Mouse (Mus musculus): ENCODE results near the gene Tnfrsf22. TPM values are rescaled to one million over a fixed set of nuclear protein-coding genes. Genes with fewer than 3 reads are reported as not detected.
"Not testable (repeated sequence)": the region's sequence is repeated elsewhere in the genome, so short reads cannot be mapped to it uniquely, and the experiment has no call there.

Tnfrsf22 gene
- 1 to 10 TPM; 1.7 to 2.1 TPM for total RNA-seq (2021)
- long read RNA-seq, experiment 1: 0 reads
- long read RNA-seq, experiment 2: 0 reads

DNA sequence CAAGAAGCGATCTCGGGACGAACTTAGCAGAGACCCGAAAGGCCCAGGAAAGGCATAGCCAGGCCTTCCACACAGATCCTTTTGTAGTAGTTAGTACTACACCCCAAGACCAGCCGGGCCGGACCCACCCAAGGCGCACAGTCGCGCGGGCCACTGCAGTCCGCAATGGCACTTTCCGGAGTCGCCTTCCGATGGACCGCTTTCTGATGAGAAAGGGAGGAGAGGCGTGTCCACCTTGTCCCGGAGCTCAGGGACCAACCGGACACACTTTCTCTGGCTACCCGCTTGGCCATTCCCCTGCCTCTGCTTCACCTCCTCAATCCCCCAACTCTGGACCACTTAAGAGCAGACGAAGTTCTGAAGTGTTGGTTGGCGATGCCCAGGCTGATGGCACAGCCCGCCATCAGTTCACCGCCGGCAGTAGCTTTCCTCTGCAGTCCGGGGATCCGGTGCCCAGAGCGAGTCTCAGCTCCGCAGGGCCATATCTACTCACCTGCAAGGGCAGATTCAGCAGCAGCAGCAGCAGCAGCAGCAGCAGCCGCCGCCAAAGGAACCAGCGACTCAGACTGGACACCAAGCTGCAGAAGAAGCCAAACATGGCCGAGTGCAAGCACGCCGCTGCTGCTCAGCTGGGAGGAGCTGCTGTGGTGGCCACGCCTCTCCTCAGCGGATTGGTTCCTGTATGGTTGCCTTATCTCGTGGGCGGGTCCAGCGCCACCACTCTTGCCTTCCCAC, at the start of gene Tnfrsf22:
TSS of gene Tnfrsf22 (minus strand) at position 628 of the 735 bp plus-strand sequence.
- peak; percentile 61 to 72 for DNase-seq (ENCODE audit: low spot score in 2 of 2)

DNA sequence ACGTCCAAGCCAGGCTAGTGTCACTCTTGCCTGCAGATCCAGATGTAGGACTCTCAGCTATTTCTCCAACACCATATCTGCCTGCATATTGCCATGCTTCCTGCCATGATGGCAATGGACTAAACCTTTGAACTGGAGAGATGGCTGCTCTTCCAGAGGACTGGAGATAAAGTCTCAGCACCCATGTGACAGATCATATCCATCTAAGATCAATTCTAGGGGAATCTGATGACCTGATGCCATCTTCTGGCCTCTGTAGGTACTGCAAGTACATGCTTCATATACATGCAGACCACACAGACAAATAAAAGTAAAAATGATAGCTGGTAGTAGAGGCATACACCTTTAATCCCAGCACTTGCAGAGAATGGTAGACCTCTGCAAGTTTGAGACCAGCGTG, 46.7 kb upstream of the Tnfrsf22 start:
- DNase-seq (ENCODE audit: low spot score in 2 of 2): peak in 1 of 2 experiments; percentile 27

DNA sequence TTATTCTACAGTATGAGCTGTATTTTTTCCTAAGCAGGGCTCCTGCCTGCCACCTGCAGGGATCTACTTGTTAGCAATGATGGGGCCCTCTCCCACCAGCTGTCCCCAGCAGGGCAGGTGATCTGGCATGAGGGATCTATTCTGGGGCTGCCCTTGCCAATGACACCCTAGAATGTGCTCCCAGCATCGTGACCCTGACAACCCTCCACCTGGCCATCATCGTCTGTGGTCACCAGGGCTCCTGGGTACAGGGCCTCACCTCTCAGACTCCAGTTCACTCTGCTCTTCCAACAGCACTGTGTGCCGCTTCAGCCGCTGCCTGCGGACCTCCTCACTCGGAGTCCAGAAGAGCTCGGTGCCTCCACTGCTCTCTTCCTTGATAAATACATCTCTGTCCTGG, 45.1 kb upstream of the Tnfrsf22 start:
- DNase-seq (ENCODE audit: low spot score in 2 of 2): no peak

DNA sequence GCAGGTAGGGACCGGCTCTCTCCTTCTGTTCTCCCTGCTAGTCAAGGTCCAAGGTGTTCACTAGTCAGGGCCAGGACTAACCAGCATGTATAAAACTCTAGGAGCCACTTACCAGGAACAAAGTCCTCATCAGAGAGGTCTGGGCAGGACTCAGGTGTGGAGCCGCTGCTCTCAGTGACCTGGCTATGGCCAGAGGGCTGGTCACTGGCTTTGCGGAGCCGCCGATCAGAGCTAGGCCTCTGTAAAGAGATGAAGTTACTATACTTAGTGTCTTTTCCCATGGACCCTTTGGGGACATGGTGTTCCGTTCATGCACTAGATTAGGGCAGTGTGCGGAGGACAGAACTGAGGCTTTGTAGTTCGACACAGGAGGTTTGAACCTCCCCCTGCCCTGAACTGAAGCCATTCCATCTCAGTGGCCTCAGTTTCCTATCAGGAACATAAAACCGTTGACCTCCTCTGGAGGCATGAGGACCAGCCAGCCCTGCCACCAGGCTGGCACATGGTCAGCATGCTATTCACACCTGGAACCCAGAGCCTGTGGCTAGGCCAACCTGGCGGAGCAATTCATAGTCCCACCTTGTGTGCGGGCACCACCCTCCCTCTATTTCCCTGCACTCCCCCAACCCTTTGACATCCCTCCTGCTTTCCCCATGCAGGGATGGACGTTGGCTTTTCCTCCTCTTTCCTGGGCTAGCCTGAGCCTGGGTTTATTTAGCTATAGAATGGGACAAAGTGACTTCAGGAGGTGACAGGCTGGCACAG, 43.5 kb upstream of the Tnfrsf22 start:
- DNase-seq (ENCODE audit: low spot score in 2 of 2): peak in 1 of 2 experiments; percentile 1

DNA sequence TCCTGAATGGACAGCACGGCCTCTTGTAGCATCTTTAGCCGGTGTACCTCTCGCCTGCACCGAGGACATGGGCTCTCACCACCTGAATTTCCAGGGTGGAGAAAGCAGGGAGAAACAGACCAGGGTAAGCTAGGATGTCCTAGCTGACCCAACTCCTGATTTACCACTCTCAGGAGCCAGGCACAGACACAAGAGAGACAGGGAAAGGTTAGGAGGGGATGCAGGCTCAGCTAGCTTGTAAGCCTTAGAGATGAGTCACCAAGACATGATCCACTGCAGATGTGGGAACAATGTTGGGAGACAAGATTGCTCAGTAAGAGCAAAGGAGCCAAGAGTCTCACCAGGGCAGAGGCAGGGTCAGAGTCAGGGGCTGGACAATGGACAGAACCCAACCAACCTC, 42.4 kb upstream of the Tnfrsf22 start:
- DNase-seq (ENCODE audit: low spot score in 2 of 2): no peak

DNA sequence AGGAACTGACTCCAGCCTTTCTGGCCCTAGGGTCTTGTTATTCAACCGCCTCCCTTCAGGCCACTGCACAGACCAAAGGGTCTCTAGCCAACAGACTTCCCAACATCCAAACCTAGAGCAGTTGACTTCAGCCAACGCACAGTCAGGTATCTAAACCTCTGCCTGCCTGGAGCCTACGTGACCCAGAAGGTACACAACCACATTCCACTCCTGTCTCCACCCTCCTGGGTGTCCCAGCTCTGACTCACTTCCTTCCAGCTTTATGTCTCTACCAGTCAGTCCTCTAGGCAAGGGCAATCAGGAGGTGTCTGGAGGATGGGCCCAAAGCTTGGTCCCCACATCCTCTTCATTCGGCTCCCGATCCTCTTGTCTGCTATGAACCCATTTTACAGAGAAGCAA, 41.7 kb upstream of the Tnfrsf22 start:
- peak in 1 of 2 experiments; percentile 1 for DNase-seq (ENCODE audit: low spot score in 2 of 2)

DNA sequence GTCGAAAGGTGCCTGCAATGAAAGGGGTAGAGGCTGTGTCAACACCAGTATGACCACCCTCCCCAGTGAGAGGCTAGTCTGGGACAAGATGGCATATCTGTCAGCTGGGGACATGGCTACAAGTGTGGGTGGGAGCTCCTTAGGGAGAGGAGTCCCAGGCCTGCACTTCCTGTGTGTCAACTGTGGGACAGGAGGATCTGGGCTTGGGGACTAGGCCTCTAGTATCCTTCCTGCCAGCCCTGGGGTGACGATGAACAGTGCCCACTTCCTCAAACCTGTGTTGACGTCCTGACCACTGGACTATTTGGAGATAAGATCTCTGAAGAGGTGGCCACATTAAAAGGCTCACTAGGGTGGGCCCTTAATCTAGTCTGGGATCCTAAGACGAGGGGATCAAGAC, 40.5 kb upstream of the Tnfrsf22 start:
- DNase-seq (ENCODE audit: low spot score in 2 of 2): peak in 1 of 2 experiments; percentile 0

DNA sequence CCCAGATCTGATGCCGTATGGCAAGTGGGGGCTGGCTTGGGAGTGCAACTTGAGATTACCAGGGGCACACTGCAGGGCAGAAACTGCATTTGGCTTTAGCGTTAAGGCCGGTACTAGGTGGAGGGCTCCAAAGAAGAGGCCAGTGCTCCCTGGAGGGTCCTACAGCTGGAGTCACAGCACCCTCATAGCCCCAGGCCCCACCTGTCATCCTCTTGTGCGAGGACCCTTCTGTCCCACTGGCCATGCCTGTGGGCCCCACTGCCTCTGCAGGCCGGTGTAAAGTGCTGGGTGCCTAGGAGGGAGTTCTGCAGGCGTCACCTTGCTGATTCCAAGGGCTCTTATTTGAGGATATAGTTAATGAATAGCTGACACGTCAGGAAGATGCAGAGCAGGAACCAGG, 40.0 kb upstream of the Tnfrsf22 start:
- no peak for DNase-seq (ENCODE audit: low spot score in 2 of 2)

DNA sequence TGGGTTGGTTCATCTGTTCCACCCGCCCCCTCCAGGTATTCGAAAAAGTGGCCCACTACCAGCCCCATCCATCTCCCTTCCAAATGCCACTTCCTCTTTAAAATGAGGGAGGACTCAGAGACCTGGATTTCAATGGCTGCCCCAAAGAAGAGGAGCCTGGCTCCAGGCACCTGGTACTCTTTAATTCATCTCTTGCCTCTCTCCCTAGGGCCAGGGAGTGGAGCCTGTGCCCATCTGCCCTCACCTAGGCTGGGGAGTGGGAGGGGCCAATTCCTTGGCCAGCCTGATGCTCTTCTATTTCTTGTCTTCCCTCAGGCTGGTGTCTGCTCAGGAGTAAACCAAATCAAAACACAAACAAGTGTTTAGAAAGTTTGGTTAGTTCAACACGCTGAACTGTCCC, 37.2 kb upstream of the Tnfrsf22 start:
- not testable (repeated sequence) for DNase-seq (ENCODE audit: low spot score in 2 of 2)

DNA sequence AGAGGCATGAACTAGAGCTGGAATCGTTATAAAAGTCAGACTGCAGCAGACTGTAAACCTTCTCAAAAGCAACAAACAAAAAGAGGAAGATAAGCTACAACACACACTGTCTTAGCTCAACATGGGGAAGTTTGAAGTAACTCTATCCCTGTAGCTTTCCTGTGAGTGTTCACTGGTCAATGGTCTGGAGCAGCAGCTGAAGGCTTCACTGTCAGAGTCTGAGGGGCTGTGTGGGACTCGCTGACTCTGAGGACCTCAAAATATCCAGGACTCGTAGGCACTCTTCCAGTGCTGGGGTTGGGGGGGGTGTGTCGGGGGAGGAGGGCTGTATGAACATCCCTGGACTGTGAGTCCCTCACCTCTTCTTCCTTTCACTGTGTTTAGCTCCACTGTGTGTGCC, 36.7 kb upstream of the Tnfrsf22 start:
- not testable (repeated sequence) for DNase-seq (ENCODE audit: low spot score in 2 of 2)

DNA sequence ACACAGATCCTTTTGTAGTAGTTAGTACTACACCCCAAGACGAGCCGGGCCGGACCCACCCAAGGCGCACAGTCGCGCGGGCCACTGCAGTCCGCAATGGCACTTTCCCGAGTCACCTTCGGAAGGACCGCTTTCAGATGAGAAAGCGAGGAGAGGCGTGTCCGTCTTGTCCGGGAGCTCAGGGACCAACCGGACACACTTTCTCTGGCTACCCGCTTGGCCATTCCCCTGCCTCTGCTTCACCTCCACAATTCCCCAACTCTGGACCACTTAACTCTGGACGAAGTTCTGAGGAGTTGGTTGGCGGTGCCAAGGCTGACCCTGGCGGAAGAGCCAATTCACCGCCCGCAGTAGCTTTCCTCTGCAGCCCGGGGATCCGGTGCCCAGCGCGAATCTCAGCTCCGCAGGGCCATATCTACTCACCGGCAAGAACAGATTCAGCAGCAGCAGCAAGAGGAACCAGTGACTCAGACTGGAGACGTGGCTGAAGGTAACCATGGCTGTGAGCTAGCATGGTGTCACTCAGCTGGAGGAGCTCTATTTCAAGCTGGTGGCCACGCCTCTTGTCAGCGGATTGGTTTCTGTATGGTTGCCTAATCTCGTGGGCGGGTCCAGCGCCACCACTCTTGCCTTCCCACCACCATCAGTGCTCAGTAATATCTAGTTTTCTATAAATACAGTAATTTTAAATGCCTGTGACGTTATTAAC, 36.1 kb upstream of the Tnfrsf22 start, which contains the start of gene Tnfrsf23:
TSS of gene Tnfrsf23 (minus strand) at position 514 of the 709 bp plus-strand sequence.
- DNase-seq (ENCODE audit: low spot score in 2 of 2): peak; percentile 60 to 75

DNA sequence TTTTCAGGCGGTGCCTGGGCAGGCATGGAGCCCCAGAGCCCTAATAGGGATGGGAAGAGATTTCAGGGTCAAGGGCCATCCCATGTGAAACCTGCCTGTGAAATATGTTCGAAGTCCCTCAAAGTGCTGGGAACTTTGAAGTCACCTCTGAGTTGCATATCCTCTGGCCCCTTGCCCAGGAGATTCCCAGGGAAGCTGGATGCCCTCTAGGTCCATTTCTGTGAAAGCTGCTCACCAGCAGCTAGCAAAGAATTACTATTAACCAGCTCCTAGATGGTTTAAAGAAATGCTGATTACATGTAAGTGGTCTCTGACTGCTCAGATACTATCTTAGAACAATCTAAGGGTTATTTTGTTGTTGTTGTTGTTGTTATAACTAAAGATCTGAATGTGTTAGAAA, 35.1 kb upstream of the Tnfrsf22 start:
- not testable (repeated sequence) for DNase-seq (ENCODE audit: low spot score in 2 of 2)

DNA sequence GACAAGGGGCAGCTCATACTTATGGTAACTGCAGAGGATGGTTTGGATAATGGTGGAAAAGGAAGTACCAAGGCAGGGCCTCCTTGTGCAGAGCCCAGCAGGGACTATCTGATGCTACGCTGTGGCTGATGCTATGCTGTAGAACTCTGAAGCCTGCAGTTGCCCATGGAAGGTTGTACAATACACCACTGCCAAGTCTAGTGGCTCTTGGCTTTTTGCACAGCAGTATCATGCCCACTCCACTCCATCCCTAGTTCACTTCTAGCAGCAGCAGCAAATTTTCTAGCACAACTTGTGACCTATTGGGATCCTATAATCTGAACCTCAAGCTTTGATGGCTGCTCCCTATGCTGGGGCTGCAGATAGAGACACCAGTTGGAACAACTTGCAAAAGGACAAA, 32.1 kb upstream of the Tnfrsf22 start:
- DNase-seq (ENCODE audit: low spot score in 2 of 2): no peak

DNA sequence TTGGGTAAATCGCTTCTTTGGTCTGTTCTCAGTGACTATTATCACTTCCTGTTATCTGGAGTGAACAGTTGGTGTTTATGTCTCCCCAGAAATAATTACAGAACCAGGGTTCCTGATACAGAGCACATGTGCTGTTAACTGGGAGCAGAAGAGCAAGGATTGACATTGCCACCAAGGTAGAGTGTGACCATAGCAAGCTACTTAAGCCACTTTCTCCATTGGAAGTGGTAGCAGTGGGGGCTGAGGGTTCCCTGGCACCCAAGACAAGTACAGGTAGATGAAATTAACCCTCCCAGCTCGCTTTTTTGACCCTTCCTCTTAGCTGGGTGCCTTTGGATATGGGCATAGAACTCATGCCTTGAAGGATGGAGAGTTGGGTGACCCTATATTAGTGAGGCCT, 31.4 kb upstream of the Tnfrsf22 start:
- not testable (repeated sequence) for DNase-seq (ENCODE audit: low spot score in 2 of 2)

DNA sequence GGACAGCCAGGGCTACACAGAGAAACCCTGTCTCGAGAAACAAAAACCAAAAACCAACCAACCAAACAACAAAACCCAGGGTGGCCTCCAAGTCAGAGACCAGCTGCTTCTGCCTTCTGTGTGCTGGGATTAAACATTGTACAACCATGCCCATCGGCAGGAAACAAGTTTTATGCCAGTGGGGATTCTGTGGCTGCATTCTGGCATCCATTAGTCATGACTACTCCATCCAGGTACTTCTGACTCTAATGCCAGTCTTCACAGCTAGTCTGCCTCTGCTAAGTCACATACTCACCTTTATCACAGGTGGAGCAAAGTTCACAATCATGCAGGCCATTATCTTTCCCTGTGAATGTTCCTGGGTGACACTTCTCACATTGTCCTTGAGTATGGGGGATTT, 30.2 kb upstream of the Tnfrsf22 start:
- DNase-seq (ENCODE audit: low spot score in 2 of 2): not testable (repeated sequence)

DNA sequence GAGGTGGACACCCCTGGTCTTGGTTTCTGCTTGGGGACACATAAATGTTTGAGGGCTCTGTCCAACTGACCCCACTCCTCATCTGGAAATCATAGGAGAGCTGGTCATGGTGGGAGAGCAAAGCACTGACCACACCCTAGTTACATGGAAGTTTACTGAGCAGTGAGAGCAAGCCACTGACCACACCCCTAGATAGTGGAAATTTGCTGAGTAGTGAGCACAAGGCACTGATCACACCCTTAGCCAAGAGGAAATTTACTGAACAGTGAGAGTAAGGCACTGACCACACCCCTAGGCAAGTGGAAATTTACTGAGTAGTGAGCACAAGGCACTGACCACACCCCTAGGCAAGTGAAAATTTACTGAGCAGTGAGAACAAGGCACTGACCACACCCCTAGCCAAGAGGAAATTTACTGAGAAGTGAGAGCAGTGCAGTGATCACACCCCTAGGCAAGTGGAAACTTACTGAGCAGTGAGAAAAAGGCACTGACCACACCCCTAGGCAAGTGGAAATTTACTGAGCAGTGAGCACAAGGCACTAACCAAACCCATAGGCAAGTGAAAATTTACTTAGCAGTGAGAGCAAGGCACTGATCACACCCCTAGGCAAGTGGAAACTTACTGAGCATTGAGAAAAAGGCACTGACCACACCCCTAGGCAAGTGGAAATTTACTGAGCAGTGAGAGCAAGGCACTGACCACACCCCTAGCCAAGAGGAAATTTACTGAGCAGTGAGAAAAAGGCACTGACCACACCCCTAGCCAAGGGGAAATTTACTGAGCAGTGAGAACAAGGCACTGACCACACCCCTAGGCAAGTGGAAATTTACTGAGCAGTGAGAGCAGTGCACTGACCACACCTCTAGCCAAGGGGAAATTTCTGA, 17.2 kb upstream of the Tnfrsf22 start:
- no peak for DNase-seq (ENCODE audit: low spot score in 2 of 2)

DNA sequence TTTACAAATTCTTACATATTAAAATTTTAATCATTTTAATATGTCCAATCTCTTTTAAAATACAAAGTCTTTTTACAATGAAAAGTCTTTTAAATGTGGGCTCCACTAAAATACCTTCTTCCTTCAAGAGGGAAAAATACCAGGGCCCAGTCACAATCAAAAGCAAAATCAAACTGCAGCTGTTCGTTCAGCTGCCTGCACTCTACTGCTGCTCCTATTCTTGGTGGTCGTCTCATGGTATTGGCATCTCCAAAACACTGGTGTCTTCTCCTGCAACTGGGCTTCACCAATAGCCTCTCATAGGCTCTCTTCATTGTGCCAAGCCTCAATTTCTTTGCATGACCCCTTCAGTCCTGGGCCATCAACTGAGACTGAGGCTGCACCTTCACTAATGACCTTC, 14.0 kb upstream of the Tnfrsf22 start:
- no peak for DNase-seq (ENCODE audit: low spot score in 2 of 2)

DNA sequence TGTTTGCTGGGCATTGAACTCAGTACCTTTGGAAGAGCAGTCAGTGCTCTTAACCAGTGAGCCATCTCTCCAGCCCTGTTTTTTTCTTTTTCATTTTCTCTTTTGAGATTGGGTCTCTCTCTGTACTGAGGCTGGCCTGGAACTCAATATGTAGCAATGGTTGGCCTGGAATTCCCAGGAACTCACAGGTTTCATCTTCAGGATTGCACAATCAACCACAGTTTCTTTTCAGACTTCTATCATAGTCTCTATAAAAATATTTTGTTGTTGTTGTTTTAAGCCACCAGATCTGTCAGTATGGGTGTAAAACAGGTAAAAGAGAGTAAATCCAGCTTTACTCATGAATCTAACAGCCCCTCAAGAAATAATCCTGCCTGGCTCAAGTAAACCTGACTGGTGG, 11.3 kb upstream of the Tnfrsf22 start:
- no peak for DNase-seq (ENCODE audit: low spot score in 2 of 2)

DNA sequence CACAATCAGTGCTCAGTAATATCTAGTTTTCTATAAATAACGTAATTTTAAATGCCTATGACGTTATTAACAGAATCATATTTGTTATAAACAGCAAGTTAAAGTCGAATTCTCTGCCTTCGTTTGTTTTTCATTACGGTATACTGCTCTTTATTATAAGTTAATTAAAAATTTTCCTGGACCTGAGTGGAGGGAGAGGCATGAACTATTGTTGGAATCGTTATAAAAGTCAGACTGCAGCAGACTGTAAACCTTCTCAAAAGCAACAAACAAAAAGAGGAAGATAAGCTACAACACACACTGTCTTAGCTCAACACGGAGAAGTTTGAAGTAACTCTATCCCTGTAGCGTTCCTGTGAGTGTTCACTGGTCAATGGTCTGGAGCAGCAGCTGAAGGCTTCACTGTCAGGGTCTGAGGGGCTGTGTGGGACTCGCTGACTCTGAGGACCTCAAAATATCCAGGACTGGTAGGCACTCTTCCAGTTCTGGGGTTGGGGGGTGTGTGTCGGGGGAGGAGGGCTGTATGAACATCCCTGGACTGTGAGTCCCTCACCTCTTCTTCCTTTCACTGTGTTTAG, 397 bp upstream of the Tnfrsf22 start:
- not testable (repeated sequence) for DNase-seq (ENCODE audit: low spot score in 2 of 2)

DNA sequence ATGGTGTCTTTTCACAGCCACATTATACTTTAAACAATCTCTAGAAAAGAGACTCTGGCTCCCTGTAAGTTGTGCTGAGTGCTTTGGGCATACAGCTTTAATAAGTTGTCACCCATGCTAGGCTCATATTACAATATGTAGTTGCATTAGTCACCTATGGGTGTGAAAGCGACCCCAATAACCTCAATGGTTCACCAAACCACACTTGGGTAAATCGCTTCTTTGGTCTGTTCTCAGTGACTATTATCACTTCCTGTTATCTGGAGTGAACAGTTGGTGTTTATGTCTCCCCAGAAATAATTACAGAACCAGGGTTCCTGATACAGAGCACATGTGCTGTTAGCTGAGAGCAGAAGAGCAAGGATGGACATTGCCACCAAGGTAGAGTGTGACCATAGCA, 5.5 kb downstream of the Tnfrsf22 start:
- DNase-seq (ENCODE audit: low spot score in 2 of 2): not testable (repeated sequence)
